In genomic region chr8:111574016-111574415, GRCm38 (mm10) we compare ENCODE assay signal across 14 mouse cellular contexts. TPM values are rescaled to one million over a fixed set of nuclear protein-coding genes. Genes with fewer than 3 reads are reported as not detected.
DNase-seq lines count a peak whose midpoint lies in the region; ATAC-seq and TF ChIP-seq lines count a peak whose summit lies in the region.
"Had no signal": no experiment of that assay in that cellular context is flagged by ENCODE, and none has a peak within 500 bp of the region (broad histone marks: within the 10 kb centered on the region; RNA-seq: fewer than 3 reads in every experiment).

No protein-coding gene starts in this region.

- TF ChIP-seq EP300 in liver, postnatal 0 days (IDR thresholded peaks at IDR 0.05; ENCODE audit: low read depth), result no peak

- no peak for ATAC-seq in hindbrain, embryonic 14.5 days (ENCODE audit: low FRiP score)
- no peak for ATAC-seq in hindbrain, embryonic 11.5 days (ENCODE audit: low FRiP score)
- peak; percentile 40 for ATAC-seq in CD4-positive, CD25-positive, alpha-beta regulatory T cell, adult 4 months
- ATAC-seq in activated CD4-positive, CD25-positive, alpha-beta regulatory T cell, adult 4 months, result peak; percentile 45
- ATAC-seq in liver, postnatal 0 days, result peak; percentile 48
- ATAC-seq: forebrain, embryonic 16.5 days had no signal

- no peaks in the 10 kb centered on the region for H3K9me3 ChIP-seq in hindbrain, embryonic 14.5 days (ENCODE audit: control insufficient read depth, low read length)
- H3K9me3 ChIP-seq in hindbrain, embryonic 11.5 days (ENCODE audit: control insufficient read depth, low read length), result no peaks in the 10 kb centered on the region
- no peaks in the 10 kb centered on the region for H3K9me3 ChIP-seq in liver, postnatal 0 days (ENCODE audit: low read length)
- H3K9me3 ChIP-seq: embryonic facial prominence, embryonic 13.5 days; kidney, embryonic 15.5 days had no signal

- 0 out of 2 replicates have a peak overlapping the region, but pooled peaks have one; percentile 28 for H3K4me2 ChIP-seq in hindbrain, embryonic 14.5 days (replicated peaks)
- no peak overlapping the region for H3K4me2 ChIP-seq in hindbrain, embryonic 11.5 days (replicated peaks; ENCODE audit: low read depth, low read length)
- peak overlapping the region; percentile 65 for H3K4me2 ChIP-seq in liver, postnatal 0 days (ENCODE audit: low read depth, low read length)
- H3K4me2 ChIP-seq: embryonic facial prominence, embryonic 13.5 days; kidney, embryonic 15.5 days had no signal

- H3K9ac ChIP-seq in hindbrain, embryonic 14.5 days, result no peak overlapping the region
- no peak overlapping the region for H3K9ac ChIP-seq in hindbrain, embryonic 11.5 days (ENCODE audit: low read depth, low read length)
- no peak overlapping the region for H3K9ac ChIP-seq in liver, postnatal 0 days (replicated peaks)
- H3K9ac ChIP-seq: embryonic facial prominence, embryonic 13.5 days; kidney, embryonic 15.5 days had no signal

- H3K27me3 ChIP-seq in hindbrain, embryonic 14.5 days (ENCODE audit: control insufficient read depth, insufficient read depth, low read length), result no peaks in the 10 kb centered on the region
- H3K27me3 ChIP-seq in hindbrain, embryonic 11.5 days (ENCODE audit: control insufficient read depth, insufficient read depth, low read length), result no peaks in the 10 kb centered on the region
- no peaks in the 10 kb centered on the region for H3K27me3 ChIP-seq in liver, postnatal 0 days (ENCODE audit: insufficient read depth, low read length)
- H3K27me3 ChIP-seq: embryonic facial prominence, embryonic 13.5 days; kidney, embryonic 15.5 days had no signal

- no peak for TF ChIP-seq CTCF in liver, postnatal 0 days (IDR thresholded peaks at IDR 0.05; ENCODE audit: low read depth)

- no peak overlapping the region for H3K27ac ChIP-seq in hindbrain, embryonic 14.5 days
- no peak overlapping the region for H3K27ac ChIP-seq in hindbrain, embryonic 11.5 days (ENCODE audit: low read depth, low read length)
- peak overlapping the region; percentile 42; the same call in 1 of the 2 replicates for H3K27ac ChIP-seq in liver, postnatal 0 days (ENCODE audit: low read depth)
- H3K27ac ChIP-seq: kidney, embryonic 15.5 days had no signal

- 82% methylated on average over 2 of the region's 2 CpGs for WGBS in hindbrain, embryonic 14.5 days
- 83% methylated on average over 2 of the region's 2 CpGs for WGBS in hindbrain, embryonic 11.5 days
- WGBS in liver, postnatal 0 days (ENCODE audit: insufficient replicate concordance), result 50% methylated on average over 2 of the region's 2 CpGs

- H3K36me3 ChIP-seq in hindbrain, embryonic 14.5 days (replicated peaks; ENCODE audit: control insufficient read depth, insufficient read depth), result no peaks in the 10 kb centered on the region
- 0 out of 2 replicates have a peak, but pooled peaks cover 3% of the 10 kb centered on the region for H3K36me3 ChIP-seq in hindbrain, embryonic 11.5 days (ENCODE audit: control insufficient read depth, insufficient read depth, low read length)
- H3K36me3 ChIP-seq in liver, postnatal 0 days (replicated peaks; ENCODE audit: insufficient read depth, low read length), result no peaks in the 10 kb centered on the region

- peaks cover 28% of the 10 kb centered on the region for H3K4me1 ChIP-seq in hindbrain, embryonic 14.5 days (replicated peaks; ENCODE audit: control insufficient read depth, insufficient read depth, low read length)
- peaks cover 2% of the 10 kb centered on the region; the same call in 1 of the 2 replicates for H3K4me1 ChIP-seq in hindbrain, embryonic 11.5 days (replicated peaks; ENCODE audit: control insufficient read depth, insufficient read depth, low read length)
- H3K4me1 ChIP-seq in liver, postnatal 0 days (ENCODE audit: insufficient read depth), result peaks cover 15% of the 10 kb centered on the region

- DNase-seq in hindbrain, embryonic 14.5 days (ENCODE audit: low spot score), result no peak
- DNase-seq in hindbrain, embryonic 11.5 days (ENCODE audit: low spot score), result no peak
- no peak for DNase-seq in liver, postnatal 0 days
- DNase-seq in left cerebral cortex, adult 11 months (ENCODE audit: low spot score), result no peak
- no peak for DNase-seq in neural tube, embryonic 10.5 days (ENCODE audit: extremely low spot score, low spot score)
- DNase-seq: adrenal gland, postnatal 25 days; cerebellum, postnatal 25 days; gastrocnemius, postnatal 10 days; thymus, postnatal 36 days had no signal

- no peak overlapping the region for H3K4me3 ChIP-seq in hindbrain, embryonic 14.5 days (replicated peaks; ENCODE audit: low read length)
- H3K4me3 ChIP-seq in hindbrain, embryonic 11.5 days (ENCODE audit: low read depth, low read length), result no peak overlapping the region
- H3K4me3 ChIP-seq in liver, postnatal 0 days (ENCODE audit: low read depth, low read length), result peak overlapping the region; percentile 25
- H3K4me3 ChIP-seq: embryonic facial prominence, embryonic 13.5 days; kidney, embryonic 15.5 days had no signal

RNA-seq across cellular contexts. Expression of gene Znrf1, which starts 38.1 kb away (rescaled TPM):
- 108 and 116 TPM in 2 replicates for polyA plus RNA-seq in hindbrain, embryonic 14.5 days (2014; fragmentation: Nextera tagmentation; extraction: Ambion mirVana)
- polyA plus RNA-seq in hindbrain, embryonic 11.5 days (2014; fragmentation: Nextera tagmentation; extraction: Ambion mirVana), result 48.3 and 48.7 TPM in 2 replicates
- 10 to 100 TPM; 27.5 to 43.5 TPM for polyA plus RNA-seq in CD4-positive, CD25-positive, alpha-beta regulatory T cell, adult 4 months (2017; shearing (Covaris generic))
- 10 to 100 TPM; 31.6 to 41.8 TPM for polyA plus RNA-seq in activated CD4-positive, CD25-positive, alpha-beta regulatory T cell, adult 4 months (2017; shearing (Covaris generic))
- polyA plus RNA-seq in liver, postnatal 0 days (2015; fragmentation: Nextera tagmentation; extraction: Ambion mirVana), result 6.3 and 7.2 TPM in 2 replicates

RNA-seq across cellular contexts. Expression of gene Wdr59, which starts 52.1 kb away (rescaled TPM):
- polyA plus RNA-seq in hindbrain, embryonic 14.5 days (2014; fragmentation: Nextera tagmentation; extraction: Ambion mirVana), result 6.5 and 6.6 TPM in 2 replicates
- 2.9 and 4.6 TPM in 2 replicates for polyA plus RNA-seq in hindbrain, embryonic 11.5 days (2014; fragmentation: Nextera tagmentation; extraction: Ambion mirVana)
- polyA plus RNA-seq in CD4-positive, CD25-positive, alpha-beta regulatory T cell, adult 4 months (2017; shearing (Covaris generic)), result 1 to 10 TPM; 4.3 to 6.5 TPM
- polyA plus RNA-seq in activated CD4-positive, CD25-positive, alpha-beta regulatory T cell, adult 4 months (2017; shearing (Covaris generic)), result 1 to 10 TPM; 4.2 to 4.5 TPM
- 0.77 and 0.92 TPM in 2 replicates for polyA plus RNA-seq in liver, postnatal 0 days (2015; fragmentation: Nextera tagmentation; extraction: Ambion mirVana)

RNA-seq across cellular contexts. Expression of gene Ldhd, which starts 56.2 kb away (rescaled TPM):
- 0.56 and 0.60 TPM in 2 replicates for polyA plus RNA-seq in hindbrain, embryonic 14.5 days (2014; fragmentation: Nextera tagmentation; extraction: Ambion mirVana)
- 0.08 and 0.25 TPM in 2 replicates for polyA plus RNA-seq in hindbrain, embryonic 11.5 days (2014; fragmentation: Nextera tagmentation; extraction: Ambion mirVana)
- polyA plus RNA-seq in CD4-positive, CD25-positive, alpha-beta regulatory T cell, adult 4 months (2017; shearing (Covaris generic)), result 1 to 10 TPM in 1 of 2 experiments, under 1 TPM in 1; 0.98 to 2.0 TPM
- 1 to 10 TPM in 1 of 2 experiments, under 1 TPM in 1; 0.18 to 1.2 TPM for polyA plus RNA-seq in activated CD4-positive, CD25-positive, alpha-beta regulatory T cell, adult 4 months (2017; shearing (Covaris generic))
- 0.85 and 1.1 TPM in 2 replicates for polyA plus RNA-seq in liver, postnatal 0 days (2015; fragmentation: Nextera tagmentation; extraction: Ambion mirVana)

Comparison
In these comparisons a context has a peak if more than half of its experiments do, and no peak if none do; other contexts are left out.
1. ATAC-seq: peak in CD4-positive, CD25-positive, alpha-beta regulatory T cell, adult 4 months (single experiment), activated CD4-positive, CD25-positive, alpha-beta regulatory T cell, adult 4 months (single experiment) and liver, postnatal 0 days (single experiment); none in hindbrain, embryonic 14.5 days (single experiment) and hindbrain, embryonic 11.5 days (single experiment).